Mouse (Mus musculus) MEL (cell line): ENCODE data around the gene Dync1i2.

Experiments
- BHLHE40 ChIP-seq: IDR thresholded peaks from 2 replicates; pipeline ENCODE4 v1.6.1; 2012; ENCODE audit warnings: low read depth, mild to moderate bottlenecking, inconsistent platforms, low read length, improper control_type of control experiment, borderline replicate concordance
- CTCF ChIP-seq, 3 experiments: IDR thresholded peaks in 2 of 3; conservative IDR thresholded peaks in 1 of 3; 2 replicates each; pipeline ENCODE4 v1.5.1; 2011 to 2012; ENCODE audit warnings: low read length in 3 of 3, low read depth in 2 of 3, mild to moderate bottlenecking in 2 of 3, improper control_type of control experiment in 1 of 3, inconsistent platforms in 1 of 3, mixed read lengths in 1 of 3, moderate library complexity in 1 of 3; ENCODE audit not compliant: control insufficient read depth in 1 of 3, insufficient read depth in 1 of 3, poor library complexity in 1 of 3, severe bottlenecking in 1 of 3
- E2F4 ChIP-seq: IDR thresholded peaks from 2 replicates; pipeline ENCODE4 v1.6.1; 2011; ENCODE audit warnings: low read depth, low read length, improper control_type of control experiment, borderline replicate concordance
- EP300 ChIP-seq, 2 experiments: IDR thresholded peaks; 2 replicates each; pipeline ENCODE4 v1.6.1; 2011; ENCODE audit warnings: improper control_type of control experiment in 2 of 2, low read length in 2 of 2, low read depth in 1 of 2, mild to moderate bottlenecking in 1 of 2
- HCFC1 ChIP-seq: IDR thresholded peaks from 2 replicates; pipeline ENCODE4 v1.6.1; 2012; ENCODE audit warnings: low read depth, mild to moderate bottlenecking, inconsistent platforms, low read length, improper control_type of control experiment, moderate library complexity
- MEF2A ChIP-seq: IDR thresholded peaks from 2 replicates; pipeline ENCODE4 v1.6.1; 2014; ENCODE audit warnings: low read depth, mild to moderate bottlenecking, inconsistent platforms, low read length, improper control_type of control experiment; ENCODE audit not compliant: poor library complexity, insufficient replicate concordance, severe bottlenecking; ENCODE audit errors: extremely low read depth
- NRF1 ChIP-seq: IDR thresholded peaks from 2 replicates; pipeline ENCODE4 v1.6.1; 2014; ENCODE audit warnings: low read depth, mild to moderate bottlenecking, inconsistent platforms, low read length, improper control_type of control experiment, moderate library complexity; ENCODE audit not compliant: poor library complexity, insufficient read depth, severe bottlenecking
- ZKSCAN1 ChIP-seq: IDR thresholded peaks from 2 replicates; pipeline ENCODE4 v1.6.1; 2012; ENCODE audit warnings: low read depth, mild to moderate bottlenecking, inconsistent platforms, low read length, improper control_type of control experiment, moderate library complexity
- ZNF384 ChIP-seq: IDR thresholded peaks from 2 replicates; pipeline ENCODE4 v1.6.1; 2012; ENCODE audit warnings: low read depth, mild to moderate bottlenecking, inconsistent platforms, low read length, improper control_type of control experiment

GRCm38 (mm10) chr2:71179716-71180115, 31.8 kb upstream of the Dync1i2 start:
- TF ChIP-seq CTCF (IDR thresholded peaks at IDR 0.05 in 2 of 3, conservative IDR thresholded peaks at IDR 0.05 in 1 of 3; ENCODE audit: control insufficient read depth in 1 of 3, insufficient read depth in 1 of 3, low read depth in 2 of 3, low read length in 3 of 3, poor library complexity in 1 of 3, severe bottlenecking in 1 of 3) = no peak
- TF ChIP-seq ZNF384 = no peak
- TF ChIP-seq MEF2A = no peak
- TF ChIP-seq BHLHE40 = no peak
- no peak for TF ChIP-seq ZKSCAN1
- TF ChIP-seq HCFC1 = no peak
- TF ChIP-seq NRF1 = no peak
- TF ChIP-seq E2F4 = no peak
- no peak for TF ChIP-seq EP300 (IDR thresholded peaks at IDR 0.05; ENCODE audit: low read depth in 1 of 2, low read length in 2 of 2)
